Mouse (Mus musculus) bone marrow macrophage, adult 2 months (primary cell): Measurements from ENCODE around the gene Rps6ka5. TPM values are rescaled to one million over a fixed set of nuclear protein-coding genes. Genes with fewer than 3 reads are reported as not detected.
A peak's percentile ranks its signal among the peaks of the same experiment; 100 is the strongest.

Source experiments
- H3K27ac ChIP-seq: 2 replicates; pipeline ENCODE4 v1.5.1; 2012; ENCODE audit warnings: low read depth, low read length; ENCODE audit not compliant: insufficient read depth
- H3K4me1 ChIP-seq: 2 replicates; pipeline ENCODE4 v1.6.1; 2012; ENCODE audit warnings: low read length; ENCODE audit not compliant: control insufficient read depth, insufficient read depth
- H3K4me3 ChIP-seq: 2 replicates; pipeline ENCODE4 v1.5.1; 2012; ENCODE audit warnings: mild to moderate bottlenecking, low read length, moderate library complexity; ENCODE audit not compliant: insufficient read depth
- CTCF ChIP-seq: IDR thresholded peaks from 2 replicates; pipeline ENCODE4 v1.5.1; 2012; ENCODE audit warnings: low read depth, mild to moderate bottlenecking, low read length, moderate library complexity
- POLR2A ChIP-seq: IDR thresholded peaks from 2 replicates; pipeline ENCODE4 v1.6.1; 2012; ENCODE audit warnings: mild to moderate bottlenecking, low read depth, low read length, borderline replicate concordance
- polyA plus RNA-seq: library from polyadenylated mRNA; stranded (reverse); fragments of >200 nt; gene quantifications from 2 replicates; pipeline ENCODE4 v1.2.4, GENCODE M21; 2012; ENCODE audit not compliant: missing spikeins, insufficient read depth, insufficient read length

Gene Rps6ka5
- polyA plus RNA-seq, 1 experiment: 15.0 TPM

DNA sequence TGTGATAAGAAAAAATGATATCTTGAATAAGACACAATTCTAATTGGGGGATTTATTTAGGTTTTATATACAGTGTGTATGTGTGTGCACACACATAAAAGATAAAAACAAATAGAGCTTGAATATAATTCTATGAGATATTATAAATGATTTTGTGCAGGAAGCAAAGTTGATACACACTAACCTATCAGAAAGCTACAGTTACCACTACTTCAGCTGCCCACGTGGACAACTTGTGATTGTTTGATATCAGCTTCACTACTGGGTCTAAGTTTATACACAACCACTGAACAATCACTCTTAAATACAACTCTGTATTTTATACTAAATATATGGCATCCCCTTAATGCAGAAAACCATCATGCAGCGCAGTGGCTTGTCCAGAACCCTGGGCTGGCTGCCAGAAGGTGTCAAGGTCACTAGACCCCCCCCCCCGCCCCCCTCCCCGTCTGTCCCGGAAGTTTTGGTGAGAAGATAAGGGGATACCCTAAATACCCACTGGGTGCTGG is 113.5 kb downstream of the Rps6ka5 start:
- Histone ChIP-seq H3K4me3 (no peak overlapping the region), H3K27ac (no peak overlapping the region), H3K4me1 (peaks cover 14% of the 10 kb centered on the region)
- TF ChIP-seq CTCF (no peak), POLR2A (no peak)

GRCm38 (mm10) chr12:100609766-100610165 is 117.0 kb downstream of the Rps6ka5 start:
- Histone ChIP-seq H3K4me3 (no peak overlapping the region), H3K27ac (no peak overlapping the region), H3K4me1 (peaks cover 14% of the 10 kb centered on the region)
- TF ChIP-seq CTCF (no peak), POLR2A (no peak)

DNA sequence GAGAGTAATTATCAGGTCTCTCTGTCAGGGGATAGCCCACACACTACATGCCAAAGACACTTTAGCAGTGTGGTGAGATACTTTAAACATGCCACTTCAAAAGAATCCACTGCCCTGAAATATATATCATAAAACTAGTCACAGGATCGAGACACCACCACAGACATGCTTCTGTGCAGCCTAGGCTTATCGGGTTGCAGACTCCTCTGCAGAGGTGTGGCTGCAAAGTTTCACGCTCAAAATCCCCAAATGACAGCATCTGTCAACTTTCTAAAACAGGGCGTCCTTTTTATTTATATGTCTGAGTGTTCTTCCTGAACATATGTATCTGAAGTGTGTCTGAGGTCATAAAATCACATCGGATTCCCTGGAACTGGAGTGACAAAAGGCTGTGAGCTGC is 117.7 kb downstream of the Rps6ka5 start:
- H3K4me3 ChIP-seq: no peak overlapping the region
- TF ChIP-seq CTCF: no peak
- TF ChIP-seq POLR2A: no peak
- H3K4me1 ChIP-seq: peaks cover 11% of the 10 kb centered on the region
- no peak overlapping the region for H3K27ac ChIP-seq

- no peak for TF ChIP-seq CTCF
- no peak for TF ChIP-seq POLR2A
- Histone ChIP-seq H3K27ac (no peak overlapping the region), H3K4me1 (peaks cover 14% of the 10 kb centered on the region), H3K4me3 (no peak overlapping the region)
Measured at GRCm38 (mm10) chr12:100606733-100607132, 120.0 kb downstream of the Rps6ka5 start.

DNA sequence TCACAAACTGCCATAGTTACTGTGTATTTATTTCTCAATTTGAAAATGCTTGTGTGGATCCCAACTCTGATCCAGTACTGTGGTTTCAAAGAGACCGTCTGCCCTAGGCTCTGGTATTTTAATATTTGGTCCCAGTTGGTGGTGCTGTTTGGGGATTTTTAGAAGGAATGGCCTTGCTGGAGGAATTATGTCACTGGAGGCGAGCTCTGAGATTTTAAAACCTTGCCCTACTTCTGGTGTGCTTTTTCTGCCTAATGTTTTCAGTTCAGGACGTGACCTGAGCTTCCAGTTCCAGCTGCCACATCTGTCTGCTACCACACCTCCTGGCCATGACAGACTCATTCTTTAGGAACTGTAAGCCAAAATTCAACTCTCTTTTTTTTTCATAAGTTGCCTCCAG is 121.2 kb downstream of the Rps6ka5 start:
- Histone ChIP-seq H3K4me3 (no peak overlapping the region), H3K4me1 (peaks cover 14% of the 10 kb centered on the region), H3K27ac (no peak overlapping the region)
- TF ChIP-seq POLR2A (no peak), CTCF (no peak)

DNA sequence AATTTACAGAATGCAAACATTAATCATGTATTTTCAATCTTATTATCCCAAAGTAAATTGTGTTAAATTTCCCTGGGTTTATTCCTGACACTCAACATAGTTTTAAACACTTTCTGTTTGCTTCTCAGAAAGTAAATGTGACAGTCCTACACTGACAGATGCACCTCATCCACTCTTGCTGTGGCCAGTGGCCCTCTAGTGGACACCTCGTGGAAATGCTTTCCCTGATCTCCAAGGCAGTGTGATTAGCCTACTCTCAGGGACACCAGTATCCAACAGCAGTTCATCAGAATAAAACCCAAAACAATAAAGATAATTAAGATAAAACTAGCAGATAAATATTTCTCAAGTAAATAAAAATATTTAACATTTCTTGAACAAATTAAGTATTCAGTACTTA is 122.2 kb downstream of the Rps6ka5 start:
- Histone ChIP-seq H3K4me3 (no peak overlapping the region), H3K4me1 (peaks cover 9% of the 10 kb centered on the region), H3K27ac (no peak overlapping the region)
- TF ChIP-seq CTCF (peak; percentile 74), POLR2A (no peak)

DNA sequence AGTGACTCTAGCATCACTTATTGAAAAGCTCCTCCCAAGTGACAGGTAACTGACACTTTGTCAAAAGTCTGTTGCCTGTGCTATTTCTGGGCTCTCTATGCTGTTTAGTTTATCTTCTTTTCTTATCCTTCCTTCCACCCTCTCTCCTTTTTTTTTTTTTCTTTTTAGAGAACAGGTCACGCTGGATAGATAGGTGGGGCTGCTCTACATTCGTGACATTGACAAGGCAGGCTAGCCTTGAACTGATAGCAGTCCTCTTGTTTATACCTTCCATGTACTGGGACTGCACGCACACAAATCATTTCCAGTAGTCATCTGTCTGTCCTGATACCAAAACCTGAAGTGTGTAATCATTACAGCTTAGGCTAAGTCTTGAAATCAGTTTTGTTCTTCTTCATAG is 132.1 kb downstream of the Rps6ka5 start:
- Histone ChIP-seq H3K27ac (no peak overlapping the region), H3K4me1 (no peaks in the 10 kb centered on the region), H3K4me3 (no peak overlapping the region)
- no peak for TF ChIP-seq POLR2A
- no peak for TF ChIP-seq CTCF

DNA sequence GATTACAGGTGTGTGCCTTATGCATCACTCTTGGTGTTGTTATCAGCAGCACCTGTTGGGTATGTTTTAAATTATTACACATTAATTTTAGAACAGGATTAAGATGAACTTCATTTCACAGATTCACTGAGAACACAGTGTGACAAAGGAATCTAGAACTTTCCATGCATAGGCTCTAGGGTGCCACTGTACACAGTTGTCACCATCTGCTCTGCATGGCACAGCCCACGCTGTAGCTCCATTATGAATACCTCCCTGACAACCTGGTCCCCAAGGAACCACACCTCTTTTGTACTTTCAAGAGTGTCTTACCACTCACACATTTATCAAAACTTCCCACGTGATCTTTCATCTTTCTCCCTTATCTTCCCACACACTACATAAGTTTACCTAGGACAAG is 140.2 kb downstream of the Rps6ka5 start:
- TF ChIP-seq POLR2A (no peak), CTCF (no peak)

DNA sequence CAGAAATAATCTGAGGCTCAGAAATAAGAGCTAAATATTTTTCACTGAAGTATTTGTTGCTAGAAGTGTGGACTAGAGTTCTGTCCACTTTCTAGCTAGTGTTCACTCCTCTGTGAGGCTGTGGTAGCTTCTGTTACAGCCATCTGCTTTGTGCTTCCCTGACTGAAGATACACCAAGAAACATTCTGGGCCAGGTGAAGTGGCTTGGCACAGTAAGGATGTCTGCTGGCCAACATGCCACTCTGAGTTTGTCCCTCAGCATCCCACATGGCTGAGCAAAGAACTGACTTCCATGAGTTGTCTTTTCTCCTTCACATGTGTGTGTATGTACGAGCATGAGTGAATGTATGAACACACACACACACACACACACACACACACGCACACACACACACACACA is 147.6 kb downstream of the Rps6ka5 start:
- H3K27ac ChIP-seq: no peak overlapping the region
- TF ChIP-seq POLR2A (no peak), CTCF (no peak)
- no peak overlapping the region for H3K4me3 ChIP-seq
- peaks cover 3% of the 10 kb centered on the region; the same call in 1 of the 2 replicates for H3K4me1 ChIP-seq

More for the DNA sequence above, 140.2 kb downstream of the Rps6ka5 start:
- H3K4me3 ChIP-seq: no peak overlapping the region
- H3K4me1 ChIP-seq: peaks cover 3% of the 10 kb centered on the region; the same call in 1 of the 2 replicates
- H3K27ac ChIP-seq: no peak overlapping the region

GRCm38 (mm10) chr12:100578291-100578690 is 148.5 kb downstream of the Rps6ka5 start:
- no peak overlapping the region for H3K4me3 ChIP-seq
- no peak for TF ChIP-seq POLR2A
- TF ChIP-seq CTCF: no peak
- peaks cover 3% of the 10 kb centered on the region; the same call in 1 of the 2 replicates for H3K4me1 ChIP-seq
- no peak overlapping the region for H3K27ac ChIP-seq

- no peaks in the 10 kb centered on the region for H3K4me1 ChIP-seq
- TF ChIP-seq POLR2A (no peak), CTCF (no peak)
- no peak overlapping the region for H3K27ac ChIP-seq
- H3K4me3 ChIP-seq: no peak overlapping the region
Measured at GRCm38 (mm10) chr12:100575739-100576138, 151.0 kb downstream of the Rps6ka5 start.
